Mouse (Mus musculus): ENCODE measurements around the gene Gm36210.
"Not testable (repeated sequence)": the region's sequence is repeated elsewhere in the genome, so short reads cannot be mapped to it uniquely, and the experiment has no call there.

DNA sequence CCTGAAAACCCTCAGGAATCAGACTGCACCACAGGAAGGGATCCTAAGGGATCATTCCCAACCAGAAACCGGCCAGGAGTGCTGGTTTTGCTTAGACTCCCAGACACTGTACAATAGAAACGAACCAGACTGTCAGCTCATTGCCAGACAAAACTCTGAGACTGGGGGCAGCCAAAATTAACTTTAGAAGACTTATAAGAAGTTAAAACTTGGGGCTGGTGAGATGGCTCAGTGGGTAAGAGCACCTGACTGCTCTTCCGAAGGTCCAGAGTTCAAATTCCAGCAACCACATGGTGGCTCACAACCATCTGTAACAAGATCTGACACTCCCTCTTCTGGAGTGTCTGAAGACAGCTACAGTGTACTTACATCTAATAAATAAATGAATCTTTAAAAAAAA, 45.4 kb downstream of the Gm36210 start:
- TF ChIP-seq CTCF (IDR thresholded peaks at IDR 0.05; ENCODE audit: control insufficient read depth, insufficient read depth, insufficient read length); MAX (IDR thresholded peaks at IDR 0.05); USF1 (IDR thresholded peaks at IDR 0.05; ENCODE audit: low read depth); CEBPB (IDR thresholded peaks at IDR 0.05; ENCODE audit: low read depth); MYOG (IDR thresholded peaks at IDR 0.05; ENCODE audit: control insufficient read depth, extremely low read depth, insufficient read length); MYOD1 (IDR thresholded peaks at IDR 0.05; ENCODE audit: control insufficient read depth, insufficient read length, low read depth); FOSL1 (IDR thresholded peaks at IDR 0.05; ENCODE audit: insufficient read depth, low read length, poor library complexity, severe bottlenecking): not testable (repeated sequence)

Measured in C2C12 (cell line).